Mouse (Mus musculus): Measurements from ENCODE around the gene Hc. TPM values are rescaled to one million over a fixed set of nuclear protein-coding genes. Genes with fewer than 3 reads are reported as not detected.

Gene Hc
- polyA plus RNA-seq, 1 experiment from 2014 or later: 0.47 TPM

GRCm38 (mm10) chr2:35079166-35079565 lies 17.9 kb upstream of the Hc start:
- Histone ChIP-seq H3K4me2 (no peak overlapping the region), H3K9ac (no peak overlapping the region), H3K4me1 (replicated peaks) (no peaks in the 10 kb centered on the region), H3K9me3 (no peaks in the 10 kb centered on the region), H3K27ac (no peak overlapping the region), H3K36me3 (no peaks in the 10 kb centered on the region), H3K4me3 (no peak overlapping the region), H3K27me3 (no peaks in the 10 kb centered on the region)
- no peak for ATAC-seq (ENCODE audit: low FRiP score)
- 61% methylated on average over 6 of the region's 6 CpGs for WGBS

- Histone ChIP-seq H3K9ac (no peak overlapping the region), H3K4me1 (replicated peaks) (no peaks in the 10 kb centered on the region), H3K4me2 (no peak overlapping the region), H3K9me3 (no peaks in the 10 kb centered on the region), H3K36me3 (no peaks in the 10 kb centered on the region), H3K27me3 (no peaks in the 10 kb centered on the region), H3K27ac (no peak overlapping the region), H3K4me3 (no peak overlapping the region)
- 88% methylated on average over 3 of the region's 3 CpGs for WGBS
- ATAC-seq (ENCODE audit: low FRiP score): no peak
These were observed 13.1 kb upstream of the Hc start for GRCm38 (mm10) chr2:35074328-35074727.

GRCm38 (mm10) chr2:35072547-35072946 lies 11.3 kb upstream of the Hc start:
- no peak for ATAC-seq (ENCODE audit: low FRiP score)
- H3K27ac ChIP-seq: no peak overlapping the region
- 82% methylated on average over 2 of the region's 2 CpGs for WGBS

GRCm38 (mm10) chr2:35070275-35070674 lies 9.0 kb upstream of the Hc start:
- Histone ChIP-seq H3K4me2 (no peak overlapping the region), H3K4me1 (replicated peaks) (no peaks in the 10 kb centered on the region), H3K4me3 (no peak overlapping the region), H3K9me3 (no peaks in the 10 kb centered on the region), H3K27me3 (no peaks in the 10 kb centered on the region), H3K27ac (no peak overlapping the region), H3K9ac (no peak overlapping the region), H3K36me3 (no peaks in the 10 kb centered on the region)
- ATAC-seq (ENCODE audit: low FRiP score): no peak
- WGBS: 88% methylated on average over 4 of the region's 4 CpGs

More at GRCm38 (mm10) chr2:35072547-35072946, 11.3 kb upstream of the Hc start:
- Histone ChIP-seq H3K36me3 (no peaks in the 10 kb centered on the region), H3K9me3 (no peaks in the 10 kb centered on the region), H3K4me3 (no peak overlapping the region), H3K9ac (no peak overlapping the region), H3K4me2 (no peak overlapping the region), H3K27me3 (no peaks in the 10 kb centered on the region), H3K4me1 (replicated peaks) (no peaks in the 10 kb centered on the region)

- Histone ChIP-seq H3K27me3 (no peaks in the 10 kb centered on the region), H3K4me2 (no peak overlapping the region), H3K4me3 (no peak overlapping the region), H3K9ac (no peak overlapping the region), H3K9me3 (no peaks in the 10 kb centered on the region), H3K4me1 (replicated peaks) (no peaks in the 10 kb centered on the region), H3K36me3 (no peaks in the 10 kb centered on the region), H3K27ac (no peak overlapping the region)
- WGBS: 98% methylated on average over 1 of the region's 1 CpGs
- no peak for ATAC-seq (ENCODE audit: low FRiP score)
These were observed 7.9 kb upstream of the Hc start for GRCm38 (mm10) chr2:35069124-35069523.

GRCm38 (mm10) chr2:35067117-35067516 lies 5.9 kb upstream of the Hc start:
- Histone ChIP-seq H3K27me3 (no peaks in the 10 kb centered on the region), H3K4me3 (no peak overlapping the region), H3K4me1 (replicated peaks) (no peaks in the 10 kb centered on the region), H3K4me2 (no peak overlapping the region), H3K27ac (no peak overlapping the region), H3K9me3 (no peaks in the 10 kb centered on the region), H3K36me3 (no peaks in the 10 kb centered on the region), H3K9ac (no peak overlapping the region)
- WGBS: 93% methylated on average over 11 of the region's 11 CpGs
- ATAC-seq (ENCODE audit: low FRiP score): no peak

- 92% methylated on average over 13 of the region's 13 CpGs for WGBS
- H3K4me3 ChIP-seq: no peak overlapping the region
- H3K9ac ChIP-seq: no peak overlapping the region
- no peak overlapping the region for H3K27ac ChIP-seq
- no peak overlapping the region for H3K4me2 ChIP-seq
- no peaks in the 10 kb centered on the region for H3K36me3 ChIP-seq
- no peaks in the 10 kb centered on the region for H3K27me3 ChIP-seq
- H3K4me1 ChIP-seq (replicated peaks): no peaks in the 10 kb centered on the region
- no peaks in the 10 kb centered on the region for H3K9me3 ChIP-seq
- no peak for ATAC-seq (ENCODE audit: low FRiP score)
These were observed 5.4 kb upstream of the Hc start for GRCm38 (mm10) chr2:35066525-35067082.

GRCm38 (mm10) chr2:35063333-35064030 lies 2.2 kb upstream of the Hc start:
- Histone ChIP-seq H3K9ac (no peak overlapping the region), H3K27me3 (no peaks in the 10 kb centered on the region), H3K4me1 (replicated peaks) (no peaks in the 10 kb centered on the region), H3K4me3 (no peak overlapping the region), H3K36me3 (no peaks in the 10 kb centered on the region), H3K9me3 (no peaks in the 10 kb centered on the region), H3K27ac (no peak overlapping the region), H3K4me2 (no peak overlapping the region)
- WGBS: 93% methylated on average over 6 of the region's 6 CpGs
- no peak for ATAC-seq (ENCODE audit: low FRiP score)

GRCm38 (mm10) chr2:35060897-35061296 lies 341 bp downstream of the Hc start:
- Histone ChIP-seq H3K4me3 (no peak overlapping the region), H3K9ac (no peak overlapping the region), H3K27me3 (no peaks in the 10 kb centered on the region), H3K36me3 (no peaks in the 10 kb centered on the region), H3K27ac (no peak overlapping the region), H3K4me1 (replicated peaks) (no peaks in the 10 kb centered on the region), H3K9me3 (no peaks in the 10 kb centered on the region), H3K4me2 (no peak overlapping the region)
- whole genome bisulfite sequencing: 81% methylated on average over 6 of the region's 6 CpGs
- no peak for ATAC-seq (ENCODE audit: low FRiP score)

GRCm38 (mm10) chr2:35060256-35060655 lies 982 bp downstream of the Hc start:
- H3K36me3 ChIP-seq: no peaks in the 10 kb centered on the region
- no peak overlapping the region for H3K27ac ChIP-seq
- H3K4me2 ChIP-seq: no peak overlapping the region
- no peaks in the 10 kb centered on the region for H3K4me1 ChIP-seq (replicated peaks)
- WGBS: 93% methylated on average over 5 of the region's 5 CpGs
- no peak overlapping the region for H3K4me3 ChIP-seq
- no peak overlapping the region for H3K9ac ChIP-seq
- ATAC-seq (ENCODE audit: low FRiP score): no peak
- no peaks in the 10 kb centered on the region for H3K27me3 ChIP-seq
- no peaks in the 10 kb centered on the region for H3K9me3 ChIP-seq

GRCm38 (mm10) chr2:35058325-35058724 lies 2.9 kb downstream of the Hc start:
- WGBS: 83% methylated on average over 2 of the region's 2 CpGs
- H3K4me1 ChIP-seq (replicated peaks): no peaks in the 10 kb centered on the region
- no peak for ATAC-seq (ENCODE audit: low FRiP score)

GRCm38 (mm10) chr2:35057243-35057642 lies 4.0 kb downstream of the Hc start:
- H3K27ac ChIP-seq: no peak overlapping the region
- H3K9me3 ChIP-seq: no peaks in the 10 kb centered on the region
- no peak overlapping the region for H3K4me3 ChIP-seq
- H3K4me1 ChIP-seq (replicated peaks): no peaks in the 10 kb centered on the region
- H3K9ac ChIP-seq: no peak overlapping the region
- ATAC-seq (ENCODE audit: low FRiP score): no peak
- H3K36me3 ChIP-seq: no peaks in the 10 kb centered on the region
- no peak overlapping the region for H3K4me2 ChIP-seq
- WGBS: 90% methylated on average over 11 of the region's 11 CpGs
- no peaks in the 10 kb centered on the region for H3K27me3 ChIP-seq

More at GRCm38 (mm10) chr2:35058325-35058724, 2.9 kb downstream of the Hc start:
- Histone ChIP-seq H3K4me3 (no peak overlapping the region), H3K36me3 (no peaks in the 10 kb centered on the region), H3K9ac (no peak overlapping the region), H3K27ac (no peak overlapping the region), H3K27me3 (no peaks in the 10 kb centered on the region), H3K4me2 (no peak overlapping the region), H3K9me3 (no peaks in the 10 kb centered on the region)

GRCm38 (mm10) chr2:35048851-35049250 lies 12.4 kb downstream of the Hc start:
- WGBS: 37% methylated on average over 5 of the region's 5 CpGs
- Histone ChIP-seq H3K36me3 (no peaks in the 10 kb centered on the region), H3K4me3 (no peak overlapping the region), H3K27me3 (no peaks in the 10 kb centered on the region), H3K9ac (no peak overlapping the region), H3K4me2 (no peak overlapping the region), H3K4me1 (replicated peaks) (no peaks in the 10 kb centered on the region), H3K9me3 (no peaks in the 10 kb centered on the region), H3K27ac (no peak overlapping the region)
- no peak for ATAC-seq (ENCODE audit: low FRiP score)
